Mouse (Mus musculus) bone marrow, adult 2 months (tissue): ENCODE measurements around the gene Tmem170b.
A peak's percentile ranks its signal among the peaks of the same experiment; 100 is the strongest.

Experiments
- CTCF ChIP-seq: fragments of 200-500 bp; IDR thresholded peaks from 2 replicates; pipeline ENCODE4 v1.5.1; 2011; ENCODE audit warnings: low read length, control low read depth; ENCODE audit not compliant: control insufficient read depth, insufficient read depth
- POLR2A ChIP-seq: fragments of 200-500 bp; IDR thresholded peaks from 2 replicates; pipeline ENCODE4 v1.6.1; 2011; ENCODE audit warnings: low read depth, mild to moderate bottlenecking, control low read depth, low read length, borderline replicate concordance; ENCODE audit not compliant: control insufficient read depth

DNA sequence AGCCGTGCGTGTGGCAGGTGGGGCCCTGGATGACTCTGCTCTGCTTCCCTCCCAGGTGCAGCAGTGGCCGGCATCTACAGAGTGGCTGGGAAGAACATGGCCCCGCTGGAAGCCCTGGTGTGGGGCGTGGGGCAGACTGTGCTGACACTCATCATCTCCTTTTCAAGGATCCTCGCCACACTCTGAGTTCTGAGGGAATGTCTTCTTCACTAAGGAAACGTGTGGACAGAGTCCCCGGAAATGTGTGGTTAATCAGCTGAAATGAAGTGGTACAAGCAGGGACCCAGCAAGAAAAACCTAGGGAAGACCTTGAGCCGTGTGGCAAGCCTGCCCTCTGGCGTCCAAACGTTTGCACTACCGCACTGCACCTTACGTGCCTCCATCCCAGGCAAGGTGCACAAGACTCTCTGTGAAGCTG, 28.7 kb downstream of the Tmem170b start:
- peak; percentile 99 for TF ChIP-seq CTCF
- 0 out of 2 replicates have a peak, but pooled peaks have one; percentile 31 for TF ChIP-seq POLR2A
